Mouse (Mus musculus): ENCODE data around the gene Vezt.

GRCm38 (mm10) chr10:93931431-93931830, 104.2 kb downstream of the Vezt start:
- TF ChIP-seq CTCF (IDR thresholded peaks at IDR 0.05; ENCODE audit: low read depth) (no peak), EP300 (IDR thresholded peaks at IDR 0.05; ENCODE audit: low read depth) (no peak)
